Mouse (Mus musculus) kidney, embryonic 16.5 days (tissue): Measurements from ENCODE around the gene Gm19345. TPM values are rescaled to one million over a fixed set of nuclear protein-coding genes. Genes with fewer than 3 reads are reported as not detected.

Source experiments
- ATAC-seq: fragments of 200-750 bp; cut with Nextera tagmentation; 2 replicates; pipeline ENCODE4 v1.8.0; 2017; ENCODE audit warnings: moderate TSS enrichment; ENCODE audit not compliant: low FRiP score, low TSS enrichment
- H3K27ac ChIP-seq: fragments of 300-500 bp; sonication (generic); 2 replicates; pipeline ENCODE4 v1.5.1; 2014; ENCODE audit warnings: low read length
- H3K27me3 ChIP-seq: fragments of 300-500 bp; sonication (generic); 2 replicates; pipeline ENCODE4 v1.6.1; 2014; ENCODE audit warnings: low read length, control low read depth, mixed read lengths; ENCODE audit not compliant: insufficient read depth
- H3K36me3 ChIP-seq: fragments of 300-500 bp; sonication (generic); 2 replicates; pipeline ENCODE4 v1.6.1; 2014; ENCODE audit warnings: low read length, control low read depth, mixed read lengths; ENCODE audit not compliant: insufficient read depth
- H3K4me1 ChIP-seq: fragments of 300-500 bp; sonication (generic); 2 replicates; pipeline ENCODE4 v1.6.1; 2014; ENCODE audit warnings: low read length, control low read depth, mixed read lengths; ENCODE audit not compliant: insufficient read depth
- H3K4me2 ChIP-seq: fragments of 300-500 bp; sonication (generic); replicated peaks from 2 replicates; pipeline ENCODE4 v1.6.1; 2014; ENCODE audit warnings: low read depth, low read length
- H3K4me3 ChIP-seq: fragments of 300-500 bp; sonication (generic); 2 replicates; pipeline ENCODE4 v1.5.1; 2014; ENCODE audit warnings: mild to moderate bottlenecking, low read length
- H3K9ac ChIP-seq: fragments of 300-500 bp; sonication (generic); replicated peaks from 2 replicates; pipeline ENCODE4 v1.6.1; 2014; ENCODE audit warnings: low read length
- H3K9me3 ChIP-seq: fragments of 300-500 bp; sonication (generic); 2 replicates; pipeline ENCODE4 v1.6.1; 2016; ENCODE audit warnings: low read length, control low read depth
- WGBS: fragments of 180-500 bp; shearing (Covaris S2); extraction: QIAGEN DNeasy Blood & Tissue Kit; methylation state at CpG from one replicate; pipeline ENCODE4 v1.1.7; 2014; 5-methylcytosine and 5-hydroxymethylcytosine counted together
- polyA plus RNA-seq: library from polyadenylated mRNA; unstranded; fragments of >200 nt; fragmentation: Nextera tagmentation; extraction: Ambion mirVana; gene quantifications from 2 replicates; pipeline ENCODE4 v1.2.1, GENCODE M21; 2015

Gm19345 gene
- polyA plus RNA-seq = not detected in 2 replicates

- peak within 1 kb of the TSS; percentile 58 for H3K9ac ChIP-seq
- H3K27me3 ChIP-seq = peaks cover 15% of the 10 kb centered on the region
- H3K4me1 ChIP-seq = peaks cover 9% of the 10 kb centered on the region
- no peak within 1 kb of the TSS for H3K27ac ChIP-seq
- 3% methylated on average over 33 of the region's 33 CpGs for WGBS
- H3K4me3 ChIP-seq = peak within 1 kb of the TSS; percentile 31
- no peaks in the 10 kb centered on the region for H3K36me3 ChIP-seq
- peak within 1 kb of the TSS; percentile 54 for H3K4me2 ChIP-seq
- H3K9me3 ChIP-seq = no peaks in the 10 kb centered on the region
- peak; percentile 79 for ATAC-seq
Observed at GRCm38 (mm10) chr7:19851858-19852570, at the start of gene Gm19345. Gene Gm19345, plus strand, starts transcription at chr7:19852003.

- H3K4me2 ChIP-seq = no peak overlapping the region
- ATAC-seq = no peak; the same call in 1 of the 2 replicates
- no peaks in the 10 kb centered on the region for H3K4me1 ChIP-seq
- peaks cover 6% of the 10 kb centered on the region; the same call in 1 of the 2 replicates for H3K9me3 ChIP-seq
- WGBS = 17% methylated on average over 7 of the region's 7 CpGs
- no peak overlapping the region for H3K27ac ChIP-seq
- no peak overlapping the region for H3K4me3 ChIP-seq
- no peaks in the 10 kb centered on the region for H3K36me3 ChIP-seq
- H3K27me3 ChIP-seq = no peaks in the 10 kb centered on the region
- no peak overlapping the region for H3K9ac ChIP-seq
Observed at GRCm38 (mm10) chr7:19802995-19803394, 48.8 kb upstream of the Gm19345 start.

- peaks cover 6% of the 10 kb centered on the region; the same call in 1 of the 2 replicates for H3K9me3 ChIP-seq
- H3K4me2 ChIP-seq = no peak overlapping the region
- H3K4me1 ChIP-seq = peaks cover 11% of the 10 kb centered on the region; the same call in 1 of the 2 replicates
- H3K27me3 ChIP-seq = peaks cover 20% of the 10 kb centered on the region
- no peak overlapping the region for H3K9ac ChIP-seq
- no peak for ATAC-seq
- no peak overlapping the region for H3K4me3 ChIP-seq
- WGBS = 82% methylated on average over 8 of the region's 8 CpGs
- no peak overlapping the region for H3K27ac ChIP-seq
- no peaks in the 10 kb centered on the region for H3K36me3 ChIP-seq
Observed at GRCm38 (mm10) chr7:19806356-19806969, 45.3 kb upstream of the Gm19345 start.

- Histone ChIP-seq H3K9ac (peak overlapping the region; percentile 17; the same call in 1 of the 2 replicates), H3K36me3 (no peaks in the 10 kb centered on the region), H3K27me3 (peaks cover 32% of the 10 kb centered on the region), H3K4me1 (peaks cover 11% of the 10 kb centered on the region; the same call in 1 of the 2 replicates), H3K9me3 (peaks cover 6% of the 10 kb centered on the region; the same call in 1 of the 2 replicates), H3K4me3 (peak overlapping the region; percentile 34), H3K27ac (no peak overlapping the region), H3K4me2 (peak overlapping the region; percentile 47)
- WGBS = 6% methylated on average over 27 of the region's 27 CpGs
- peak; percentile 54; the same call in 1 of the 2 replicates for ATAC-seq
Observed at GRCm38 (mm10) chr7:19809369-19809768, 42.4 kb upstream of the Gm19345 start.

GRCm38 (mm10) chr7:19811114-19811513 lies 40.7 kb upstream of the Gm19345 start:
- 4% methylated on average over 21 of the region's 22 CpGs for WGBS
- peak; percentile 50 for ATAC-seq
- Histone ChIP-seq H3K9ac (no peak overlapping the region), H3K4me2 (peak overlapping the region; percentile 45), H3K9me3 (no peaks in the 10 kb centered on the region), H3K4me1 (peaks cover 18% of the 10 kb centered on the region), H3K4me3 (peak overlapping the region; percentile 8; the same call in 1 of the 2 replicates), H3K27me3 (peaks cover 32% of the 10 kb centered on the region), H3K27ac (no peak overlapping the region), H3K36me3 (no peaks in the 10 kb centered on the region)

- no peak for ATAC-seq
- Histone ChIP-seq H3K4me3 (no peak overlapping the region), H3K4me1 (peaks cover 36% of the 10 kb centered on the region), H3K9ac (no peak overlapping the region), H3K36me3 (no peaks in the 10 kb centered on the region), H3K27ac (no peak overlapping the region), H3K9me3 (no peaks in the 10 kb centered on the region), H3K4me2 (no peak overlapping the region), H3K27me3 (peaks cover 32% of the 10 kb centered on the region)
- WGBS = 87% methylated on average over 4 of the region's 4 CpGs
Observed at GRCm38 (mm10) chr7:19813161-19813560, 38.6 kb upstream of the Gm19345 start.

GRCm38 (mm10) chr7:19813579-19814122 lies 38.2 kb upstream of the Gm19345 start:
- Histone ChIP-seq H3K4me1 (peaks cover 37% of the 10 kb centered on the region), H3K36me3 (no peaks in the 10 kb centered on the region), H3K4me3 (no peak overlapping the region), H3K9me3 (no peaks in the 10 kb centered on the region), H3K9ac (no peak overlapping the region), H3K27ac (no peak overlapping the region), H3K27me3 (peaks cover 32% of the 10 kb centered on the region), H3K4me2 (no peak overlapping the region)
- ATAC-seq = no peak
- 76% methylated on average over 6 of the region's 6 CpGs for WGBS

- Histone ChIP-seq H3K27me3 (peaks cover 20% of the 10 kb centered on the region), H3K4me3 (peak overlapping the region; percentile 52), H3K9ac (peak overlapping the region; percentile 59), H3K36me3 (no peaks in the 10 kb centered on the region), H3K9me3 (peaks cover 4% of the 10 kb centered on the region; the same call in 1 of the 2 replicates), H3K27ac (peak overlapping the region; percentile 49), H3K4me2 (peak overlapping the region; percentile 65), H3K4me1 (peaks cover 32% of the 10 kb centered on the region)
- WGBS = 31% methylated on average over 17 of the region's 17 CpGs
- ATAC-seq = peak; percentile 11
Observed at GRCm38 (mm10) chr7:19815296-19816223, 36.2 kb upstream of the Gm19345 start.

- Histone ChIP-seq H3K4me2 (peak overlapping the region; percentile 65), H3K36me3 (no peaks in the 10 kb centered on the region), H3K27me3 (peaks cover 14% of the 10 kb centered on the region), H3K9me3 (peaks cover 4% of the 10 kb centered on the region; the same call in 1 of the 2 replicates), H3K4me3 (peak overlapping the region; percentile 52), H3K4me1 (peaks cover 28% of the 10 kb centered on the region), H3K27ac (peak overlapping the region; percentile 49), H3K9ac (peak overlapping the region; percentile 59)
- peak; percentile 77 for ATAC-seq
- whole genome bisulfite sequencing = under 1% methylated on average over 28 of the region's 28 CpGs
Observed at GRCm38 (mm10) chr7:19816224-19816771, 35.5 kb upstream of the Gm19345 start.
